Mouse (Mus musculus) olfactory bulb, adult 2 months (tissue): Measurements from ENCODE around the gene Acap1.

Experiments
- CTCF ChIP-seq: fragments of 200-500 bp; IDR thresholded peaks from 2 replicates; pipeline ENCODE4 v1.5.1; 2012; ENCODE audit warnings: low read depth, mild to moderate bottlenecking, low read length, moderate library complexity; ENCODE audit not compliant: insufficient read depth
- POLR2A ChIP-seq: fragments of 200-500 bp; IDR thresholded peaks from 2 replicates; pipeline ENCODE4 v1.6.1; 2012; ENCODE audit warnings: mild to moderate bottlenecking, low read depth, low read length, moderate library complexity; ENCODE audit not compliant: insufficient read depth

- no peak for TF ChIP-seq CTCF
- no peak for TF ChIP-seq POLR2A
These were observed 14.3 kb downstream of the Acap1 start, which contains the start of gene Kctd11 for GRCm38 (mm10) chr11:69880853-69881603.
